Mouse (Mus musculus) liver, embryonic 12.5 days (tissue): ENCODE results near the gene Scn3a. TPM values are rescaled to one million over a fixed set of nuclear protein-coding genes. Genes with fewer than 3 reads are reported as not detected.
"Not testable (repeated sequence)": the region's sequence is repeated elsewhere in the genome, so short reads cannot be mapped to it uniquely, and the experiment has no call there.

Experiments
- ATAC-seq: fragments of 200-750 bp; cut with Nextera tagmentation; 2 replicates; pipeline ENCODE4 v1.8.0; 2017; ENCODE audit warnings: moderate number of reproducible peaks, mild to moderate bottlenecking, moderate library complexity
- H3K27ac ChIP-seq: fragments of 300-500 bp; sonication (generic); 2 replicates; pipeline ENCODE4 v1.5.1; 2016; ENCODE audit warnings: mild to moderate bottlenecking
- H3K27me3 ChIP-seq: fragments of 300-500 bp; sonication (generic); replicated peaks from 2 replicates; pipeline ENCODE4 v1.6.1; 2016; ENCODE audit warnings: mild to moderate bottlenecking, moderate library complexity
- H3K36me3 ChIP-seq: fragments of 300-500 bp; sonication (generic); 2 replicates; pipeline ENCODE4 v1.6.1; 2016; ENCODE audit warnings: mild to moderate bottlenecking, moderate library complexity
- H3K4me1 ChIP-seq: fragments of 300-500 bp; sonication (generic); 2 replicates; pipeline ENCODE4 v1.6.1; 2016
- H3K4me2 ChIP-seq: fragments of 300-500 bp; sonication (generic); 2 replicates; pipeline ENCODE4 v1.6.1; 2016; ENCODE audit warnings: mild to moderate bottlenecking, moderate library complexity
- H3K4me3 ChIP-seq: fragments of 300-500 bp; sonication (generic); 2 replicates; pipeline ENCODE4 v1.5.1; 2016; ENCODE audit warnings: mild to moderate bottlenecking, moderate library complexity
- H3K9ac ChIP-seq: fragments of 300-500 bp; sonication (generic); 2 replicates; pipeline ENCODE4 v1.6.1; 2016; ENCODE audit warnings: mild to moderate bottlenecking, moderate library complexity
- H3K9me3 ChIP-seq: fragments of 300-500 bp; sonication (generic); replicated peaks from 2 replicates; pipeline ENCODE4 v1.6.1; 2016; ENCODE audit warnings: mild to moderate bottlenecking, moderate library complexity
- WGBS: fragments of 180-500 bp; shearing (Covaris S2); methylation state at CpG from one replicate; pipeline ENCODE4 v1.1.7; 2016; ENCODE audit not compliant: insufficient replicate concordance; 5-methylcytosine and 5-hydroxymethylcytosine counted together
- polyA plus RNA-seq: library from polyadenylated mRNA; unstranded; fragments of >200 nt; fragmentation: Nextera tagmentation; extraction: Ambion mirVana; gene quantifications from 2 replicates; pipeline ENCODE4 v1.2.1, GENCODE M21; 2016

Scn3a gene
- polyA plus RNA-seq, 1 experiment from 2014 or later = 0.02 TPM

DNA sequence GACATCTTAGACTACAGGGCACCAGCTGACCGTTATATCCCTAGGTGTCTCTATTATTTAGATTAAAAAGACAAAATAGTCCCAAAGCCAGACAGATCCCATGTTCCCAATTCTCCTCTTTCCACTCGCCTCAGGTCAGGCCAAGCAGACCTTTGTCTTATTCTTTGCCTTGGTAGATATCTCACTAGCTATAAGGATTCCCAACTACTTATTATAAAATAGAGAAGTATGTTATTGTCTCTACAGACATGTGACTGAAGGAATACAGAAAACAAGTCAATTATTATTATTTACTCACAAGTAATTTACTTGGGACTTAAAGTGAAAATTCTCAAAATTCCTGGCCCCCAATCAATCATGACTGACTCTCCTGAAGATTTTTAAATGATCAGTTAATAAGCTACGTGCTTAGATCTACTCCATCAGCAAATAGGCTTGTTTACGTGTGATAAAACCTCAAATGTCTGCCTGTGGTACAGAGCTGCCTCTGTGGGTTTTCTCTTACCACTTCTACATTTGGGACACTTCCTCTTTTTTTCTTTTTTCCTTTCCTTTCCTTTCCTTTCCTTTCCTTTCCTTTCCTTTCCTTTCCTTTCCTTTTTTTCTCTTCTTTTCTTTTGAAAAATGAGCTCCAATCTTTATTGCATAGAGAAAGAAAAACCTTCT is 86.3 kb downstream of the Scn3a start:
- Histone ChIP-seq H3K9me3 (no peaks in the 10 kb centered on the region), H3K4me2 (no peak overlapping the region), H3K9ac (no peak overlapping the region), H3K27me3 (no peaks in the 10 kb centered on the region), H3K36me3 (no peaks in the 10 kb centered on the region), H3K27ac (no peak overlapping the region), H3K4me3 (no peak overlapping the region), H3K4me1 (no peaks in the 10 kb centered on the region)
- WGBS = 38% methylated on average over 4 of the region's 4 CpGs
- ATAC-seq = no peak

DNA sequence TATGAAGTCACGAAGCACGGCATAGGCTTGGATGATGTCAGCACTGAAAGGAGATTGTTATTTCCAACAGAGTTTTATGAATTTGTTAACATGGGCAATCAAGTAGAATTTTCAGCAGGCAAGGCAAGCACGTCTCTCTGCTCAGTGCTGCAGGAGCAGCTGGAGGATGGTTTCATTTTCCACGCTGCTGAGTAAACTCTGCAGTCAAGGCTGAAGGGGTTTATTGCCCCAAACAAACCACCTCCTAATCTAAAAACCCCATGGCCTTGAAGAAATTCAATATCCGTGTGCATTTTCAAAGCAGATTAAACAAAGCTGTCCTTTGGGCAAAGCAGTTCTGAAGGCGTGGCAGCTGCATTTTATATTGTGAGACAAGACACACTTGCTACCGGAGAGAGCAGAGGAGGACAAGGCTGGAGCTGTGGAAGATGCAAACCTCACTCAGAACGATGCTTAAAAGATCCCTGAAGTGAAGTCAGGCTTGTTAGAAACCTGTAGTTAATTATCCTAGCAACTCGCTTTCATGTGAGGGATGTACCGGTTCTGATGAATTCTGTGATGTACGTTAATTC is 96.0 kb downstream of the Scn3a start:
- Histone ChIP-seq H3K9ac (no peak overlapping the region), H3K36me3 (no peaks in the 10 kb centered on the region), H3K9me3 (no peaks in the 10 kb centered on the region), H3K27ac (no peak overlapping the region), H3K4me2 (no peak overlapping the region), H3K27me3 (no peaks in the 10 kb centered on the region), H3K4me1 (no peaks in the 10 kb centered on the region), H3K4me3 (no peak overlapping the region)
- ATAC-seq = no peak
- WGBS = 61% methylated on average over 11 of the region's 11 CpGs

DNA sequence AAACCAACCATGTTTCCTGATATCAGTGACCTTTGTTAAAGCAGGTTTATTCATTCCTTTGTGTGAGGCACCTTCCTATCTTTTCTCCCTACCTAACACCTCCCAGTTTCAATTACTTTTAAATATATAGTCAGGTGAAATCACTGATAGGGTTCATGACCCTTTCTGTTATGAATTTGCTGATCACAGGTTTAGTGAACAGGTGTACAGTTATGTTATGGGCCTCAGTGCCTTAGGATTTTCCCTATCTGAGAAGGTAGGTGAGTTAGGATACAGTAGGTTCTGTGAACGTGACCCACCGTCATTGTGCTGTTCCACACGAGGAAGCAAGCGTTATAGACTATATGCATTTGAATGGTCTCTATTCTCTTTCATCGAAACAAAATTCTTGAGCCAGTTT is 101.7 kb downstream of the Scn3a start:
- Histone ChIP-seq H3K27me3 (no peaks in the 10 kb centered on the region), H3K9me3 (no peaks in the 10 kb centered on the region), H3K4me2 (no peak overlapping the region), H3K36me3 (no peaks in the 10 kb centered on the region), H3K9ac (no peak overlapping the region), H3K4me1 (no peaks in the 10 kb centered on the region), H3K4me3 (no peak overlapping the region), H3K27ac (no peak overlapping the region)
- WGBS = 83% methylated on average over 5 of the region's 5 CpGs
- ATAC-seq = no peak

DNA sequence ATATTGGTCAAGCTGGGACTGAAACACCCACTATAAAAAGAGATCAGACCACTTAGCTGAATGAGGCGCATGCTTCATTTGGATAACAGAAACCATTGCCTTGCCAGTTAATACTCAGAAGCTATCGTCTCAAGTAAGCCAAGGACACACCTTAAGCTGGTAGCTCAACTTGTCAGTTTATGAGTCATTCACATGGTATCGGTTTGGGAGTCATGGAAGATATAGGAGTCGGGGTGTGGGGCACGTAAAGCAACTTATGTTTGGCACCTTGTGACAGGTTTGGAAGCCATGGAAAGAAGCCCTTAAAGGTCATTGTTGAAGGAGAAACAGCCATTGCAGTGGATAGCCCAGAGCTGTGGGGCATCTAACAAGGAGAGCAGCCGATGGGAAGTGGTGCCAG is 113.7 kb downstream of the Scn3a start:
- no peak overlapping the region for H3K4me2 ChIP-seq
- no peak for ATAC-seq
- H3K9ac ChIP-seq = no peak overlapping the region
- H3K4me3 ChIP-seq = no peak overlapping the region
- no peak overlapping the region for H3K27ac ChIP-seq
- no peaks in the 10 kb centered on the region for H3K9me3 ChIP-seq
- whole genome bisulfite sequencing = 66% methylated on average over 6 of the region's 6 CpGs
- no peaks in the 10 kb centered on the region for H3K27me3 ChIP-seq
- H3K4me1 ChIP-seq = no peaks in the 10 kb centered on the region
- H3K36me3 ChIP-seq = no peaks in the 10 kb centered on the region

DNA sequence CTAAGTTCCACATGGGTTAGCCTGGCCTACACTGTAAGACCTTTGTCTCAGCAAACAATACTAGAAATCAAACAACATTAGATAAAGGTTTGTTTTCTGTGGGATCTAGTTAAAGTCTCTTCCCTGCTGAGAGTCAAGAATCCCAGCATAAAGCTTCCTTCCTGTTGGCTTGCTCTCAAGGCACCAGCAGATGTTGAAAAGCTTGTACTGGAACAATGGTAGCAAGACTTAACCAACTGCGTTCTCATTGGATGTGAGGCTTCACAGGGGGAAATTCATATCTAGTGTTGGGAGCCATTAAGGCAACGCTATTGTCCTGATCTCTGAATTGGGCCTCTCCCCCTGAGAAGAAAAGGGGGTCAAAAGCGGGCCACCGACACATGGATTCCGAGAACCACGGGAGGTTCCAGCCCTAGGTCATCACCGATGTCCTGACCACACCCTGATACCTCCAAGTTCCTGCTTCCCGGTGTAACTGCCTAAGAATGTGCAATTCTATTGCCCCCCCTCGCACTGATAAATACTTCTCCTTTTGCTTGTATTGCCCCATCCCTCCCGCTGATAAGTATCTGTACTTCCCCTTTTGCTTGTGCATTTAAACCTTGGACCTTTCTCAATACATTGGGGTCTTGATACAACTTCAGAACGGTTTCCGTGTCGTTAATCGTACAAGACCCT is 115.9 kb downstream of the Scn3a start:
- H3K27ac ChIP-seq, H3K4me1 ChIP-seq, H3K36me3 ChIP-seq, ATAC-seq, H3K27me3 ChIP-seq, H3K9me3 ChIP-seq, H3K4me3 ChIP-seq, H3K9ac ChIP-seq, H3K4me2 ChIP-seq: not testable (repeated sequence)
- WGBS = 73% methylated on average over 14 of the region's 14 CpGs

DNA sequence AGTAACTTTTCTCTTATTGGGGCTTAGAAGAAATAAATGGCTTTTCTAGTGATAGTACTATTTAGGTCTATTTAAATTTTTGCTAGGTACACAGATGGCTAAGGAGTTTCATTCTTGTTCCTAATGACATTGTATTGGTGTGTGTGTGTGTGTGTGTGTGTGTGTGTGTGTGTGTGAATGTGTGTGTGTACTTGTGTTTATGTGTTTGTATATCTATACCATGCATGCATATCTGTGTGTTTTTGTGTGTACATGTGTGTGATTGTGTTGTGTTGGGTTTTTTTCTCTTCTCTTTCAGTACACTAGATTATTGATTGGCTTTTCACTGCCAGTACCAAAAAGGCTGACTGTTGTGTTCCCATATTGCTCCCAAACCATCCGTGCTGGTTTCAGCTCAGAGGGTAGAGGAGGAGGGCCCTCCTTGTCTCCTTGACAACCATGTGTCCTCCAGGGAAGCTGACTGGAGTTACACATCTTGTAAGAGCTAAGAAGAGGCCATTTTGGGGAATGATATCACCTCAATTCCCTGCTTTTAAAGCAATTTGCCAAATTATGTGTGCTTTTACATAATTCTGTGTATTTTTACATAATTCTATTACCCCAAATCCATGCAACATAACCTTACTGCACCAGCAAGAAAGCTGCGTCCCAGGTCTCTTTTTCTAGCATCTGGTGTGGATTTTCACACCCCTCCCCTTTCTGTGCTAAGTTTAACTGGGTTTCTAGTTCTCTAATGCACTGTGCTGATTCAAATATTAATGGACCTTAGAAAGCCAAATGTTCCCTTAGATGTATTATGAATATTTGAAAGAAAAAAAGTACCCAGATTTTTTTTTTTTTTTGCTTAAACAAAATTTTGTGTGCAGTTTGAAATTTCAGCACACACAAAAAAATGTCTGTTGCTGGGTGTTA is 116.7 kb downstream of the Scn3a start:
- H3K9me3 ChIP-seq = no peaks in the 10 kb centered on the region
- 47% methylated on average over 2 of the region's 2 CpGs for WGBS
- H3K9ac ChIP-seq = no peak overlapping the region
- no peaks in the 10 kb centered on the region for H3K27me3 ChIP-seq
- H3K4me2 ChIP-seq = no peak overlapping the region
- H3K4me1 ChIP-seq = no peaks in the 10 kb centered on the region
- no peak overlapping the region for H3K4me3 ChIP-seq
- no peak overlapping the region for H3K27ac ChIP-seq
- H3K36me3 ChIP-seq = no peaks in the 10 kb centered on the region
- no peak for ATAC-seq

DNA sequence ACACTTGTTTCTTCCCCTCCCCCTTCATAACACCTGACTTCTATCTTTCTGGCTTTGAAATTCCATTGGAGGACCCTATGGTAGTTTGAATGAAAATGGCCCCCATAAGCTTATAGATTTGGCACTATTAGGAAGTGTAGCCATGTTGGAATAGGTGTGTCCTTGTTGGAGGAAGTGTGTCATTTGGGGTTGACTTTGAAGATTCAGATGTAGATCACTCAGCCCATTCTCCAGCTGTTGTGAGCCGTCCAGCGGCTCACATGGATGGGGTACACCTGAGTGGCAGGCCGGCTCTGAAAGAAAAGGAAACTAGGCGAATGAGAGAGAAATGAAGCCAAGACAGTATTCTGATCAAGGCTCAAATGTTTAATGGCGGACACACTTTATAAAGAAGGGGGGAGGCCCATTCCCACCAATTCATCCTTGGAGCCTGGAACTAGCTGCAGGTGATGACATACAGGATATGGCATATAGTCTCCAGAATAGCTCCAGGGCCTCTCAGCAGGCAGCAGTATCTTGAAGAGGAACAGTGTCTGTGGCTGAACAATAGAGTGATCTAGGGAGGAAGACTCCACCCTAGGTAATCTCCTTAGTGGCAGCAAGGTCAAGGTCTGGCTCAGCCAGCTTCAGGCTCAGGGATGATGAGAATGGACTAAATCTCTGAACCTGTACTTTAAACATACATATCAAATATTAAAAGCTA is 118.2 kb downstream of the Scn3a start:
- Histone ChIP-seq H3K4me2 (no peak overlapping the region), H3K4me3 (no peak overlapping the region), H3K27me3 (no peaks in the 10 kb centered on the region), H3K4me1 (no peaks in the 10 kb centered on the region), H3K36me3 (no peaks in the 10 kb centered on the region), H3K27ac (no peak overlapping the region), H3K9ac (no peak overlapping the region), H3K9me3 (no peaks in the 10 kb centered on the region)
- no peak for ATAC-seq
- WGBS = 71% methylated on average over 5 of the region's 5 CpGs

DNA sequence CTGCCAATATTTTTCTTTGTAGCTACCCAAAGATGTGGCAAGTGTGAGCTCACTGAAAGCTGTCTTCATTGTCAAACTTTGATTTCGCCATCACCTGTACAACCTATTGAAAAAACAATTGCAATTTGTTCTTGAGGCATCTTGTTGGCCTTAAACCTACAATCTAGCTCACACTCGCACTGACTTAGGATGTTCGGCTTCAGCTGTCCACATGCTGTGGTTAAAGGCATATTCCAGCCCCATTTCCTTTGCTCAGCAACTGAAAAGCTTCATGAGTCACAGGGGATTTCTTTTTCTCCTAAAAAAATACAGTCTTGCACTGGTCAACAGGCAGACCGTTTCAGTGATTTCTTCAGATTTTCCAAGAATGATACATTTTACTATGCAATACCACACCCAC is 124.3 kb downstream of the Scn3a start:
- 70% methylated on average over 4 of the region's 4 CpGs for WGBS

DNA sequence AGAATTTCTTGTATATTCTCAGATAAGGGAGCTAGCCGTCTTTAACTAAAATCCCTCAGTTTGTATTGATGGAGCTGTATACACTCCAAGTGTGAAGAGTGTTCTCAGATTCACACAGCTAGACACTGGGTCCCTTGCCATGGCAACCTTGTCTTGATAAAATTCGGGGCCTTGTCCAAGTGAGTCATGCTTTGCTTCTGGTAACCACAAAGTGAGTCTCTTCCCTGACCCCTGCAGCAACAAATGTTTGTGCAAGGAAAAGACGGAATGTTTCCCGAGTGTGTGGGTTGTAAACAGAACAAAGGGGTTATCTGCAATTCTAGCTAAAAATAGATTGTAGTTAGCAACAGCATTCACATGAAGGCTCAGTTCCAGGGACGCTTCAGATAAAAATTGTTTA is 125.9 kb downstream of the Scn3a start:
- ATAC-seq = no peak
- H3K4me3 ChIP-seq = no peak overlapping the region
- no peak overlapping the region for H3K4me2 ChIP-seq
- H3K4me1 ChIP-seq = no peaks in the 10 kb centered on the region
- no peaks in the 10 kb centered on the region for H3K9me3 ChIP-seq
- 39% methylated on average over 5 of the region's 5 CpGs for WGBS
- H3K27me3 ChIP-seq = no peaks in the 10 kb centered on the region
- H3K9ac ChIP-seq = no peak overlapping the region
- no peak overlapping the region for H3K27ac ChIP-seq
- no peaks in the 10 kb centered on the region for H3K36me3 ChIP-seq

More for the DNA sequence above, 124.3 kb downstream of the Scn3a start:
- H3K27ac ChIP-seq = no peak overlapping the region
- no peaks in the 10 kb centered on the region for H3K9me3 ChIP-seq
- H3K27me3 ChIP-seq = no peaks in the 10 kb centered on the region
- H3K4me1 ChIP-seq = no peaks in the 10 kb centered on the region
- no peak overlapping the region for H3K9ac ChIP-seq
- no peaks in the 10 kb centered on the region for H3K36me3 ChIP-seq
- H3K4me2 ChIP-seq = no peak overlapping the region
- ATAC-seq = no peak
- H3K4me3 ChIP-seq = no peak overlapping the region

DNA sequence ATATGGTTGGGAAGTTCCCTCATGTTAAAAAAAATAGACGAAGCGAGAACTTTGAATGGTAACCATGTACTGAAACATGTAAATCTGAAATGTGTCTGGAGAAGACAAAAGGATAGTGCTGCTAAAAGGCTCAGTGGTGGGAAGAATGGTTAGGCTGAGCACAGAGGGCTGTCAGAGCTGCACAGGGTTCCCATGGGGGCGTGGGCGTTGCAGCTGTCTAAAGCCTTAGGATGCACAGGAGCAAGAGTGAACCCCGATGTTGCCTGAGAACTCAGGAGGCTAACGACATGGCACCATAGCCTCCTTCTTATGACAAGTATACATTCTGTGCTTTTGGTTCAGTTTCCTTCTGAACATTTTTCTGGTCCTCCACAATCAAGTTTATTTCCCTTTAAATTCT is 126.3 kb downstream of the Scn3a start:
- H3K27me3 ChIP-seq = no peaks in the 10 kb centered on the region
- ATAC-seq = no peak
- WGBS = 72% methylated on average over 6 of the region's 6 CpGs
- H3K4me3 ChIP-seq = no peak overlapping the region
- no peaks in the 10 kb centered on the region for H3K4me1 ChIP-seq
- no peak overlapping the region for H3K9ac ChIP-seq
- H3K4me2 ChIP-seq = no peak overlapping the region
- H3K36me3 ChIP-seq = no peaks in the 10 kb centered on the region
- H3K9me3 ChIP-seq = no peaks in the 10 kb centered on the region
- no peak overlapping the region for H3K27ac ChIP-seq

DNA sequence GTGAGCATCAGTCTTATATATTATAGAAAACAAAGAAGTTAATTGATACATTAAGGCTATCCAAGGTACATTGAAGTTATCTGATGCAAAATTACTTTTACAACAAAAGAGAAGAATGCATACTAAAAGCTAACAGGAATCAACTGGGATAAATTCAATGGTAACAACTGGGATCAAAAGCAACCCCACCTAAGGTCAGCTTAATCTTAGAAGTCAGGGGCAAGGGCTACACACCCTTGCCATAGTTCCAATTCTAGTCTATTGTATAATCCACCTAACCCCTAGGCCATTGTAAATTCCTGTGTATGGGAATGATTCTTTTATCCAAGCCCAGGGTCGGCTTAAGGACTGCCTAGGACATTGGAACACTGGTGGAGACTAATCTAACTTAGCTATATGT is 130.5 kb downstream of the Scn3a start:
- 59% methylated on average over 1 of the region's 1 CpGs for WGBS
- Histone ChIP-seq H3K9me3 (no peaks in the 10 kb centered on the region), H3K27ac (no peak overlapping the region), H3K4me1 (no peaks in the 10 kb centered on the region), H3K4me2 (no peak overlapping the region), H3K36me3 (no peaks in the 10 kb centered on the region), H3K27me3 (no peaks in the 10 kb centered on the region), H3K9ac (no peak overlapping the region), H3K4me3 (no peak overlapping the region)
- no peak for ATAC-seq
